Mouse (Mus musculus) stomach, embryonic 14.5 days (tissue): ENCODE results near the gene Ptprq. TPM values are rescaled to one million over a fixed set of nuclear protein-coding genes. Genes with fewer than 3 reads are reported as not detected.

Experiments used
- ATAC-seq: fragments of 200-750 bp; cut with Nextera tagmentation; 2 replicates; pipeline ENCODE4 v1.8.0; 2017; ENCODE audit warnings: low read depth, moderate TSS enrichment; ENCODE audit not compliant: insufficient number of reproducible peaks, insufficient read depth, low FRiP score
- H3K27ac ChIP-seq: fragments of 300-500 bp; sonication (generic); 2 replicates; pipeline ENCODE4 v1.5.1; 2014; ENCODE audit warnings: mild to moderate bottlenecking, low read length, moderate library complexity, mixed read lengths
- H3K27me3 ChIP-seq: fragments of 300-500 bp; sonication (generic); 2 replicates; pipeline ENCODE4 v1.6.1; 2014; ENCODE audit warnings: low read length, control low read depth, mixed read lengths; ENCODE audit not compliant: control insufficient read depth, insufficient read depth
- H3K36me3 ChIP-seq: fragments of 300-500 bp; sonication (generic); 2 replicates; pipeline ENCODE4 v1.6.1; 2014; ENCODE audit warnings: mild to moderate bottlenecking, control low read depth, low read length, moderate library complexity, mixed read lengths; ENCODE audit not compliant: control insufficient read depth, insufficient read depth
- H3K4me1 ChIP-seq: fragments of 300-500 bp; sonication (generic); 2 replicates; pipeline ENCODE4 v1.6.1; 2014; ENCODE audit warnings: low read length, control low read depth, mixed read lengths; ENCODE audit not compliant: control insufficient read depth, insufficient read depth
- H3K4me2 ChIP-seq: fragments of 300-500 bp; sonication (generic); replicated peaks from 2 replicates; pipeline ENCODE4 v1.6.1; 2014; ENCODE audit warnings: low read depth, low read length, control low read depth
- H3K4me3 ChIP-seq: fragments of 300-500 bp; sonication (generic); 2 replicates; pipeline ENCODE4 v1.5.1; 2014; ENCODE audit warnings: low read depth, low read length, control low read depth
- H3K9ac ChIP-seq: fragments of 300-500 bp; sonication (generic); replicated peaks from 2 replicates; pipeline ENCODE4 v1.6.1; 2014; ENCODE audit warnings: low read depth, mild to moderate bottlenecking, control low read depth, low read length, moderate library complexity, mixed read lengths
- H3K9me3 ChIP-seq: fragments of 300-500 bp; sonication (generic); 2 replicates; pipeline ENCODE4 v1.6.1; 2016; ENCODE audit warnings: low read depth, low read length, control low read depth; ENCODE audit not compliant: control insufficient read depth
- WGBS: fragments of 180-500 bp; shearing (Covaris S2); extraction: QIAGEN DNeasy Blood & Tissue Kit; methylation state at CpG from one replicate; pipeline ENCODE4 v1.1.7; 2014; 5-methylcytosine and 5-hydroxymethylcytosine counted together
- polyA plus RNA-seq: library from polyadenylated mRNA; unstranded; fragments of >200 nt; fragmentation: Nextera tagmentation; extraction: Ambion mirVana; gene quantifications from 2 replicates; pipeline ENCODE4 v1.2.1, GENCODE M21; 2014

Ptprq gene
- polyA plus RNA-seq, 1 experiment from 2014 or later: 0.14 TPM

GRCm38 (mm10) chr10:107615460-107615859 is 104.4 kb downstream of the Ptprq start:
- Histone ChIP-seq H3K27ac (no peak overlapping the region), H3K4me2 (no peak overlapping the region), H3K9ac (no peak overlapping the region), H3K9me3 (no peaks in the 10 kb centered on the region), H3K36me3 (no peaks in the 10 kb centered on the region), H3K4me1 (no peaks in the 10 kb centered on the region), H3K4me3 (no peak overlapping the region), H3K27me3 (no peaks in the 10 kb centered on the region)
- 84% methylated on average over 2 of the region's 2 CpGs for WGBS
- ATAC-seq: no peak

- H3K4me2 ChIP-seq: no peak overlapping the region
- H3K36me3 ChIP-seq: no peaks in the 10 kb centered on the region
- H3K27me3 ChIP-seq: no peaks in the 10 kb centered on the region
- H3K4me3 ChIP-seq: no peak overlapping the region
- no peak overlapping the region for H3K27ac ChIP-seq
- no peak for ATAC-seq
- H3K9me3 ChIP-seq: no peaks in the 10 kb centered on the region
- 88% methylated on average over 6 of the region's 6 CpGs for WGBS
- no peaks in the 10 kb centered on the region for H3K4me1 ChIP-seq
- H3K9ac ChIP-seq: no peak overlapping the region
Measured at GRCm38 (mm10) chr10:107601371-107601770, 118.5 kb downstream of the Ptprq start.

- H3K9me3 ChIP-seq: no peaks in the 10 kb centered on the region
- H3K36me3 ChIP-seq: no peaks in the 10 kb centered on the region
- no peak overlapping the region for H3K9ac ChIP-seq
- no peak overlapping the region for H3K27ac ChIP-seq
- no peak overlapping the region for H3K4me2 ChIP-seq
- WGBS: 59% methylated on average over 5 of the region's 5 CpGs
- H3K4me1 ChIP-seq: 0 out of 2 replicates have a peak, but pooled peaks cover 2% of the 10 kb centered on the region
- H3K4me3 ChIP-seq: no peak overlapping the region
- H3K27me3 ChIP-seq: no peaks in the 10 kb centered on the region
- no peak for ATAC-seq
Measured at GRCm38 (mm10) chr10:107583360-107583759, 136.5 kb downstream of the Ptprq start.

GRCm38 (mm10) chr10:107569044-107569443 is 150.8 kb downstream of the Ptprq start:
- no peak overlapping the region for H3K4me2 ChIP-seq
- H3K27ac ChIP-seq: no peak overlapping the region
- H3K4me1 ChIP-seq: no peaks in the 10 kb centered on the region
- no peaks in the 10 kb centered on the region for H3K27me3 ChIP-seq
- no peak for ATAC-seq
- H3K9me3 ChIP-seq: no peaks in the 10 kb centered on the region
- no peak overlapping the region for H3K4me3 ChIP-seq
- WGBS: 58% methylated on average over 3 of the region's 3 CpGs
- H3K9ac ChIP-seq: no peak overlapping the region
- H3K36me3 ChIP-seq: no peaks in the 10 kb centered on the region

- no peak for ATAC-seq
- Histone ChIP-seq H3K27ac (no peak overlapping the region), H3K9ac (no peak overlapping the region), H3K4me3 (no peak overlapping the region), H3K4me1 (no peaks in the 10 kb centered on the region), H3K9me3 (no peaks in the 10 kb centered on the region), H3K27me3 (no peaks in the 10 kb centered on the region), H3K4me2 (no peak overlapping the region), H3K36me3 (no peaks in the 10 kb centered on the region)
- 81% methylated on average over 4 of the region's 4 CpGs for WGBS
Measured at GRCm38 (mm10) chr10:107568261-107568660, 151.6 kb downstream of the Ptprq start.

- H3K27ac ChIP-seq: no peak overlapping the region
- ATAC-seq: no peak
- H3K4me1 ChIP-seq: no peaks in the 10 kb centered on the region
- no peaks in the 10 kb centered on the region for H3K36me3 ChIP-seq
- H3K4me3 ChIP-seq: no peak overlapping the region
- no peaks in the 10 kb centered on the region for H3K9me3 ChIP-seq
- H3K9ac ChIP-seq: no peak overlapping the region
- 10% methylated on average over 13 of the region's 13 CpGs for WGBS
- H3K27me3 ChIP-seq: no peaks in the 10 kb centered on the region
- no peak overlapping the region for H3K4me2 ChIP-seq
Measured at GRCm38 (mm10) chr10:107562875-107563274, 157.0 kb downstream of the Ptprq start.

- ATAC-seq: no peak
- H3K4me1 ChIP-seq: no peaks in the 10 kb centered on the region
- no peak overlapping the region for H3K27ac ChIP-seq
Measured at GRCm38 (mm10) chr10:107560881-107561280, 159.0 kb downstream of the Ptprq start.

GRCm38 (mm10) chr10:107543026-107543425 is 176.8 kb downstream of the Ptprq start:
- no peaks in the 10 kb centered on the region for H3K4me1 ChIP-seq
- WGBS: 18% methylated on average over 1 of the region's 1 CpGs

More at GRCm38 (mm10) chr10:107560881-107561280, 159.0 kb downstream of the Ptprq start:
- Histone ChIP-seq H3K36me3 (no peaks in the 10 kb centered on the region), H3K9ac (no peak overlapping the region), H3K27me3 (no peaks in the 10 kb centered on the region), H3K4me2 (no peak overlapping the region), H3K4me3 (no peak overlapping the region), H3K9me3 (no peaks in the 10 kb centered on the region)

GRCm38 (mm10) chr10:107528758-107529157 is 191.1 kb downstream of the Ptprq start:
- Histone ChIP-seq H3K36me3 (no peaks in the 10 kb centered on the region), H3K27me3 (no peaks in the 10 kb centered on the region), H3K9me3 (no peaks in the 10 kb centered on the region), H3K4me3 (no peak overlapping the region), H3K27ac (no peak overlapping the region), H3K9ac (no peak overlapping the region), H3K4me2 (no peak overlapping the region), H3K4me1 (no peaks in the 10 kb centered on the region)
- WGBS: 55% methylated on average over 1 of the region's 1 CpGs
- ATAC-seq: no peak

More at GRCm38 (mm10) chr10:107543026-107543425, 176.8 kb downstream of the Ptprq start:
- H3K9me3 ChIP-seq: no peaks in the 10 kb centered on the region
- H3K27ac ChIP-seq: no peak overlapping the region
- no peaks in the 10 kb centered on the region for H3K36me3 ChIP-seq
- no peak overlapping the region for H3K4me2 ChIP-seq
- no peak overlapping the region for H3K4me3 ChIP-seq
- no peak for ATAC-seq
- H3K9ac ChIP-seq: no peak overlapping the region
- H3K27me3 ChIP-seq: no peaks in the 10 kb centered on the region
